Mouse (Mus musculus): Measurements from ENCODE around the gene Plekhm1.

- TF ChIP-seq POLR2A (IDR thresholded peaks at IDR 0.05; ENCODE audit: control insufficient read depth, low read depth, low read length) = no peak
- no peak for TF ChIP-seq CTCF (IDR thresholded peaks at IDR 0.05; ENCODE audit: control insufficient read depth, insufficient read depth, insufficient replicate concordance, low read depth, low read length)
Measured at GRCm38 (mm10) chr11:103340677-103341076, 71.8 kb downstream of the Plekhm1 start.
